Mouse (Mus musculus): Measurements from ENCODE around the gene Rhobtb1. TPM values are rescaled to one million over a fixed set of nuclear protein-coding genes. Genes with fewer than 3 reads are reported as not detected.

Gene Rhobtb1
- polyA plus RNA-seq, 1 experiment from 2014 or later: 14.2 TPM

GRCm38 (mm10) chr10:69286939-69287338 is 135.7 kb downstream of the Rhobtb1 start:
- Histone ChIP-seq H3K27ac (ENCODE audit: low read length) (no peak overlapping the region), H3K9me3 (ENCODE audit: control insufficient read depth, low read length) (no peaks in the 10 kb centered on the region), H3K4me1 (replicated peaks; ENCODE audit: control insufficient read depth, insufficient read depth, low read length) (no peaks in the 10 kb centered on the region), H3K36me3 (ENCODE audit: control insufficient read depth, insufficient read depth) (peaks cover 4% of the 10 kb centered on the region; the same call in 1 of the 2 replicates), H3K4me3 (replicated peaks; ENCODE audit: low read length) (no peak overlapping the region), H3K4me2 (ENCODE audit: low read length) (no peak overlapping the region), H3K9ac (replicated peaks; ENCODE audit: low read depth, low read length) (no peak overlapping the region), H3K27me3 (replicated peaks; ENCODE audit: control insufficient read depth, insufficient read depth, low read length) (no peaks in the 10 kb centered on the region)
- ATAC-seq: no peak
- WGBS: 99% methylated on average over 3 of the region's 3 CpGs

GRCm38 (mm10) chr10:69288086-69288485 is 136.9 kb downstream of the Rhobtb1 start:
- H3K9ac ChIP-seq (replicated peaks; ENCODE audit: low read depth, low read length): no peak overlapping the region
- H3K4me3 ChIP-seq (replicated peaks; ENCODE audit: low read length): no peak overlapping the region
- no peak for ATAC-seq
- H3K4me1 ChIP-seq (replicated peaks; ENCODE audit: control insufficient read depth, insufficient read depth, low read length): no peaks in the 10 kb centered on the region
- no peaks in the 10 kb centered on the region for H3K27me3 ChIP-seq (replicated peaks; ENCODE audit: control insufficient read depth, insufficient read depth, low read length)
- 0 out of 2 replicates have a peak, but pooled peaks cover 2% of the 10 kb centered on the region for H3K9me3 ChIP-seq (ENCODE audit: control insufficient read depth, low read length)
- peaks cover 2% of the 10 kb centered on the region; the same call in 1 of the 2 replicates for H3K36me3 ChIP-seq (ENCODE audit: control insufficient read depth, insufficient read depth)
- no peak overlapping the region for H3K4me2 ChIP-seq (ENCODE audit: low read length)
- no peak overlapping the region for H3K27ac ChIP-seq (ENCODE audit: low read length)
- 94% methylated on average over 4 of the region's 4 CpGs for WGBS

GRCm38 (mm10) chr10:69288720-69289119 is 137.5 kb downstream of the Rhobtb1 start:
- no peak for ATAC-seq
- 91% methylated on average over 6 of the region's 6 CpGs for WGBS

GRCm38 (mm10) chr10:69290736-69291135 is 139.5 kb downstream of the Rhobtb1 start:
- no peak overlapping the region for H3K4me2 ChIP-seq (ENCODE audit: low read length)
- ATAC-seq: no peak
- no peaks in the 10 kb centered on the region for H3K27me3 ChIP-seq (replicated peaks; ENCODE audit: control insufficient read depth, insufficient read depth, low read length)
- H3K9me3 ChIP-seq (ENCODE audit: control insufficient read depth, low read length): 0 out of 2 replicates have a peak, but pooled peaks cover 2% of the 10 kb centered on the region
- no peaks in the 10 kb centered on the region; the same call in 1 of the 2 replicates for H3K36me3 ChIP-seq (ENCODE audit: control insufficient read depth, insufficient read depth)
- no peaks in the 10 kb centered on the region for H3K4me1 ChIP-seq (replicated peaks; ENCODE audit: control insufficient read depth, insufficient read depth, low read length)
- 91% methylated on average over 8 of the region's 8 CpGs for WGBS
- no peak overlapping the region for H3K27ac ChIP-seq (ENCODE audit: low read length)
- H3K4me3 ChIP-seq (replicated peaks; ENCODE audit: low read length): no peak overlapping the region
- no peak overlapping the region for H3K9ac ChIP-seq (replicated peaks; ENCODE audit: low read depth, low read length)

More at GRCm38 (mm10) chr10:69288720-69289119, 137.5 kb downstream of the Rhobtb1 start:
- no peak overlapping the region for H3K4me3 ChIP-seq (replicated peaks; ENCODE audit: low read length)
- H3K4me2 ChIP-seq (ENCODE audit: low read length): no peak overlapping the region
- H3K36me3 ChIP-seq (ENCODE audit: control insufficient read depth, insufficient read depth): peaks cover 2% of the 10 kb centered on the region; the same call in 1 of the 2 replicates
- no peaks in the 10 kb centered on the region for H3K27me3 ChIP-seq (replicated peaks; ENCODE audit: control insufficient read depth, insufficient read depth, low read length)
- no peak overlapping the region for H3K27ac ChIP-seq (ENCODE audit: low read length)
- H3K9me3 ChIP-seq (ENCODE audit: control insufficient read depth, low read length): 0 out of 2 replicates have a peak, but pooled peaks cover 2% of the 10 kb centered on the region
- H3K4me1 ChIP-seq (replicated peaks; ENCODE audit: control insufficient read depth, insufficient read depth, low read length): no peaks in the 10 kb centered on the region
- H3K9ac ChIP-seq (replicated peaks; ENCODE audit: low read depth, low read length): no peak overlapping the region

- Histone ChIP-seq H3K9ac (replicated peaks; ENCODE audit: low read depth, low read length) (no peak overlapping the region), H3K36me3 (ENCODE audit: control insufficient read depth, insufficient read depth) (no peaks in the 10 kb centered on the region), H3K4me3 (replicated peaks; ENCODE audit: low read length) (no peak overlapping the region), H3K9me3 (ENCODE audit: control insufficient read depth, low read length) (0 out of 2 replicates have a peak, but pooled peaks cover 2% of the 10 kb centered on the region), H3K4me2 (ENCODE audit: low read length) (no peak overlapping the region), H3K4me1 (replicated peaks; ENCODE audit: control insufficient read depth, insufficient read depth, low read length) (no peaks in the 10 kb centered on the region), H3K27me3 (replicated peaks; ENCODE audit: control insufficient read depth, insufficient read depth, low read length) (no peaks in the 10 kb centered on the region), H3K27ac (ENCODE audit: low read length) (no peak overlapping the region)
- 80% methylated on average over 9 of the region's 9 CpGs for WGBS
- ATAC-seq: no peak
Observed at GRCm38 (mm10) chr10:69295919-69296318, 144.7 kb downstream of the Rhobtb1 start.

DNA sequence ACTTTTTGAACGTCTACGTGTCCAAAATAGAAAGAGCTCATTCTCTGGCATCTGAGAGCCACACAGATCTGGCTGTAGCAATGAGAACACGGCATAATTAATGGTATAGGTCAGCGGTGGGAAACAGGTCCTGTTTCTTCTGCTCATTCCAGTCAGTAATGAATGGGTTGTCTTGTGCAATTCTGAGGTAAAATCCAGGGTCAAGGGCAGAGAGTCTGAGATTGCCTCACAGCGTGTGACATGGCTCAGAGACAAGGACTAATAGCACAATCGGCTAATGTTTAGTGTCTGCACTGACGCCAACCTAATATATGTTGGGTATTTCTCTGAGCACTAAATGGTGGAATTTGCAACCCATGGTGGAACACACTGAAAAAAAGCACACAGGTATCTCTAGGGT is 148.8 kb downstream of the Rhobtb1 start:
- Histone ChIP-seq H3K36me3 (ENCODE audit: control insufficient read depth, insufficient read depth) (no peaks in the 10 kb centered on the region), H3K27ac (ENCODE audit: low read length) (no peak overlapping the region), H3K9me3 (ENCODE audit: control insufficient read depth, low read length) (no peaks in the 10 kb centered on the region), H3K9ac (replicated peaks; ENCODE audit: low read depth, low read length) (no peak overlapping the region), H3K4me2 (ENCODE audit: low read length) (no peak overlapping the region), H3K4me3 (replicated peaks; ENCODE audit: low read length) (no peak overlapping the region), H3K27me3 (replicated peaks; ENCODE audit: control insufficient read depth, insufficient read depth, low read length) (no peaks in the 10 kb centered on the region), H3K4me1 (replicated peaks; ENCODE audit: control insufficient read depth, insufficient read depth, low read length) (no peaks in the 10 kb centered on the region)
- no peak for ATAC-seq
- 89% methylated on average over 7 of the region's 7 CpGs for WGBS

- H3K9me3 ChIP-seq (ENCODE audit: control insufficient read depth, low read length): no peaks in the 10 kb centered on the region
- no peak overlapping the region for H3K4me3 ChIP-seq (replicated peaks; ENCODE audit: low read length)
- ATAC-seq: no peak
- no peak overlapping the region for H3K9ac ChIP-seq (replicated peaks; ENCODE audit: low read depth, low read length)
- H3K4me1 ChIP-seq (replicated peaks; ENCODE audit: control insufficient read depth, insufficient read depth, low read length): no peaks in the 10 kb centered on the region
- H3K27ac ChIP-seq (ENCODE audit: low read length): no peak overlapping the region
- no peaks in the 10 kb centered on the region for H3K27me3 ChIP-seq (replicated peaks; ENCODE audit: control insufficient read depth, insufficient read depth, low read length)
- WGBS: 92% methylated on average over 3 of the region's 3 CpGs
- H3K4me2 ChIP-seq (ENCODE audit: low read length): no peak overlapping the region
- H3K36me3 ChIP-seq (ENCODE audit: control insufficient read depth, insufficient read depth): no peaks in the 10 kb centered on the region
Observed at GRCm38 (mm10) chr10:69302667-69303066, 151.4 kb downstream of the Rhobtb1 start.

DNA sequence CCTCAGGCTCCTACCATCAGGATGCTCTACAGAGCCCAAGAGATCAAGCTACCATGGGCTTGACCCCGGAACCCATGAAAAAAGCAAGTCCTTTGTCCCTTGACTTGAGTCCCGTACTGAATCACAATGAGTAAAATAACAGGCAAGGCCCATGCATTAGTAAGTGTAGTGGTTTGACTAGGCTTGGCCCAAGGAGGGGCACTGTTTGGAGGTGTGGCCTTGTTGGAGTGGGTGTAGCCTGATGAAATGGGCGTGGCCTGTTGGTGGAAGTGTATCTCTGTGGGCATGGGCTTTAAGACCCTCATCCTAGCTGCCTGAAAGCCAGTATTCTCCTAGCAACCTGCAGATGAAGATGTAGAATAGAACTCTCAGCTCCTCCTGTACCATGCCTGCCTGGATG is 153.6 kb downstream of the Rhobtb1 start:
- no peaks in the 10 kb centered on the region for H3K36me3 ChIP-seq (ENCODE audit: control insufficient read depth, insufficient read depth)
- H3K9ac ChIP-seq (replicated peaks; ENCODE audit: low read depth, low read length): no peak overlapping the region
- no peaks in the 10 kb centered on the region for H3K4me1 ChIP-seq (replicated peaks; ENCODE audit: control insufficient read depth, insufficient read depth, low read length)
- no peak overlapping the region for H3K27ac ChIP-seq (ENCODE audit: low read length)
- no peak overlapping the region for H3K4me2 ChIP-seq (ENCODE audit: low read length)
- H3K4me3 ChIP-seq (replicated peaks; ENCODE audit: low read length): no peak overlapping the region
- no peaks in the 10 kb centered on the region for H3K27me3 ChIP-seq (replicated peaks; ENCODE audit: control insufficient read depth, insufficient read depth, low read length)
- H3K9me3 ChIP-seq (ENCODE audit: control insufficient read depth, low read length): no peaks in the 10 kb centered on the region
- WGBS: 89% methylated on average over 3 of the region's 3 CpGs
- ATAC-seq: no peak

GRCm38 (mm10) chr10:69305600-69305999 is 154.4 kb downstream of the Rhobtb1 start:
- no peak for ATAC-seq
- H3K9ac ChIP-seq (replicated peaks; ENCODE audit: low read depth, low read length): no peak overlapping the region
- H3K27me3 ChIP-seq (replicated peaks; ENCODE audit: control insufficient read depth, insufficient read depth, low read length): no peaks in the 10 kb centered on the region
- no peak overlapping the region for H3K4me3 ChIP-seq (replicated peaks; ENCODE audit: low read length)
- no peaks in the 10 kb centered on the region for H3K36me3 ChIP-seq (ENCODE audit: control insufficient read depth, insufficient read depth)
- H3K9me3 ChIP-seq (ENCODE audit: control insufficient read depth, low read length): no peaks in the 10 kb centered on the region
- WGBS: 84% methylated on average over 7 of the region's 7 CpGs
- no peak overlapping the region for H3K4me2 ChIP-seq (ENCODE audit: low read length)
- H3K4me1 ChIP-seq (replicated peaks; ENCODE audit: control insufficient read depth, insufficient read depth, low read length): no peaks in the 10 kb centered on the region
- H3K27ac ChIP-seq (ENCODE audit: low read length): no peak overlapping the region

GRCm38 (mm10) chr10:69306205-69306604 is 155.0 kb downstream of the Rhobtb1 start:
- Histone ChIP-seq H3K36me3 (ENCODE audit: control insufficient read depth, insufficient read depth) (no peaks in the 10 kb centered on the region), H3K4me3 (replicated peaks; ENCODE audit: low read length) (no peak overlapping the region), H3K4me1 (replicated peaks; ENCODE audit: control insufficient read depth, insufficient read depth, low read length) (no peaks in the 10 kb centered on the region), H3K9ac (replicated peaks; ENCODE audit: low read depth, low read length) (no peak overlapping the region), H3K9me3 (ENCODE audit: control insufficient read depth, low read length) (no peaks in the 10 kb centered on the region), H3K4me2 (ENCODE audit: low read length) (no peak overlapping the region), H3K27me3 (replicated peaks; ENCODE audit: control insufficient read depth, insufficient read depth, low read length) (no peaks in the 10 kb centered on the region), H3K27ac (ENCODE audit: low read length) (no peak overlapping the region)
- WGBS: 74% methylated on average over 14 of the region's 14 CpGs
- ATAC-seq: no peak
